Mouse (Mus musculus) kidney, adult 18-20 months (tissue): ENCODE results near the gene Vwa3a.

Experiments
- DNase-seq: peaks from one replicate; pipeline ENCODE4 v3.0.0; 2021

The Vwa3a gene

GRCm38 (mm10) chr7:120838436-120839160 lies 99.5 kb downstream of the Vwa3a start:
- no peak for DNase-seq

GRCm38 (mm10) chr7:120839786-120840185 lies 100.7 kb downstream of the Vwa3a start:
- no peak for DNase-seq

GRCm38 (mm10) chr7:120842345-120843036 lies 103.4 kb downstream of the Vwa3a start, which contains the start of gene Eef2k:
Eef2k (plus strand) TSS chr7:120842831.
- peak; percentile 87 for DNase-seq

GRCm38 (mm10) chr7:120843037-120843621 lies 104.0 kb downstream of the Vwa3a start:
- DNase-seq, result peak; percentile 65

- no peak for DNase-seq
Measured at GRCm38 (mm10) chr7:120843852-120844435, 104.8 kb downstream of the Vwa3a start.

- no peak for DNase-seq
Measured at GRCm38 (mm10) chr7:120844689-120845088, 105.6 kb downstream of the Vwa3a start.

- no peak for DNase-seq
Measured at GRCm38 (mm10) chr7:120848831-120849512, 109.9 kb downstream of the Vwa3a start.

- no peak for DNase-seq
Measured at GRCm38 (mm10) chr7:120850165-120850564, 111.0 kb downstream of the Vwa3a start.
